Mouse (Mus musculus) MN1 (cell line): ENCODE data around the gene Fam221a.
"Not testable (repeated sequence)": the region's sequence is repeated elsewhere in the genome, so short reads cannot be mapped to it uniquely, and the experiment has no call there.

Experiments
- DNase-seq: peaks from one replicate; pipeline ENCODE4 v3.0.0-alpha.2; 2016; ENCODE audit warnings: low spot score

Fam221a gene

DNA sequence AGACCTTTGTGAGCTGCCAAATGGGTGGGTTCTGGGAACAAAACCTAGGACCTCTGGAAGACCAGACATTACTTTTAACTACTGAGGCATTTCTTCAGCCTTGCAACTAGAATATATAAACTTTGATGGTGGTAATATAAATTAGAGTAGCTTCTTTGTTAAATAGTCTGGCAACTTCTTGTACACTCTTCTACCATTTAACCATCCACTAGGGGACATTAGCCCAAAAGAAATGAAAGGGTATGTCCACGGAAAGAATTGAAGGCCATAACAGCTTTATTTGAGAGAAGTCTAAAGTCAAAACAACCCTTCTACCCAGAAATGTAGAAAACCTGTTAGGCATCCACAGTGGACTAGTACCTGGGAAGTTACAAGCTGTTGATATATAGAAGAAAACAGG lies 26.7 kb downstream of the Fam221a start:
- DNase-seq, result no peak

DNA sequence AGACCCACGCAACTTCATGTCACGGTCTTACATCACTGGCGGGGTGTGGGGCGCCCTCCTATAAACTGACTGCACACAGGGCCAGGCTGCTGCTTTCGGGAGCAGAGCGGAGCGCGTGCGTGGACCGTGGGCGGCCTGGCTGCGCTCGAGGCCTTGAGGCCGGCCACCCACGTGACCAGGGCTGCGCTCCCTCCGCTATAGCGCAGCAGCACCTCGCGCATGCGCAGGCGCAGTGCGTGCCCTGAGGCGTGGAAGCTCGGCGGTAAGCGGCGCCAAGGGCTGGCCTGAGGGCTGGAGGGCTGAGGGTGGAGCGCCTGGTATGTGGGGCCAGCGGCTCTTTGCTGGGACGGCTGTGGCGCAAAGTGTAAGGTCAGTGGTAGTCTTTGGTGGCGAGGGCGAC lies 27.8 kb downstream of the Fam221a start, which contains the start of gene Stk31:
TSS of gene Stk31 (plus strand) at position 289 of the 400 bp plus-strand sequence.
- no peak for DNase-seq

DNA sequence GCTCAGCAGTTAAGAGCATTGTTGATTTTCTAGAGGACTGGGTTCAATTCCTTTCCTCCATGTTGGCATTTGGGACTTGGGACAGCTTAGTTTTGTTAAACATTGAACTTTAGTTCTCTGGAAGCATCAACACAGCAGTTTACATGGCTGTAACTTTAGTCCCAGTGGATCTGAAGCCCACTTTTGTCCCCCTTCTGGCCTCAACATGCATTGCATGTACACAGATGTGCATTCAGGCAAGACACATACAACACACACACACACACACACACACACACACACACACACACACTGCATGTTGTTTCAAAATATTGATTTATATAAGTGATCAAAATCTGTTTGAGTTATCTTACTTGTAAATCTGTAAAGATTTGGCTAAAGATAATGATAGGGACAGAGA lies 29.9 kb downstream of the Fam221a start:
- DNase-seq, result no peak

DNA sequence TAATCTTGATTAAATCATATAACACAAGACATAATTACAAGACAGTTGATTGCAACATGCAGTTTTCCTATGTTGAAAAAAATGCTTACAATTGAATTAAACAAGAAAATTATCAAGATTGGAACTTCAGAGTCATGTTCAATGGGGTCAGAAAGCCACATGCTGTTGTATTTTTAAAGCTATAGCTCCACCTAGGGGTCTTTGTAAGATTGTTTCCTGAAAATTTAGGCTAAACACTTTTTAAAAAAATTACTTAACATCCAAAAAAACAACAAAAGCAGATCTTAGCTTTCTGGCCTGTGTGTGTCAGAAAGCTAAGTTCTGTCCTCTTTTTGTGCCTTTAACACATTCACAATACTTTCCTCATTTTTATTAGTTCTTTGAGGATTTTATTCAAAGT lies 30.8 kb downstream of the Fam221a start:
- peak; percentile 58 for DNase-seq

DNA sequence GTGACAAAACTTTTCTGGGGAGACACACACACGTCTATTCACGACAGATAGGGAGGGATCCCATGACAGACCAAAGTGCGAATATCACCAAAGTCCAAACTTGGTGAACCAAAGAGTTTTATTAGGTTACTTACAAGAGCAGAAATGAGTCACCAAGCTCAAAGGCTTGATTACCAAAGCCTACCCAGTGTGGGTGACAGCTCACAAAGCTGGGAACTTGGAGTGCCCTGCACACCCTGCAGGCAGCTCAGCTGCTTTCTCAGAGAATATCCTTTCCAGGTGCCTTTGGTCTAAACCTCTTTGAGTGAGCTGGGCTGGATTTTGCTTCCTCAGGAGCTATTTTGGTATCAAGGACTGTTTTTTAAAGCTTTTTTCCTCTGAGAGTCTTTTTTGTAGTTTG lies 43.3 kb downstream of the Fam221a start:
- no peak for DNase-seq

DNA sequence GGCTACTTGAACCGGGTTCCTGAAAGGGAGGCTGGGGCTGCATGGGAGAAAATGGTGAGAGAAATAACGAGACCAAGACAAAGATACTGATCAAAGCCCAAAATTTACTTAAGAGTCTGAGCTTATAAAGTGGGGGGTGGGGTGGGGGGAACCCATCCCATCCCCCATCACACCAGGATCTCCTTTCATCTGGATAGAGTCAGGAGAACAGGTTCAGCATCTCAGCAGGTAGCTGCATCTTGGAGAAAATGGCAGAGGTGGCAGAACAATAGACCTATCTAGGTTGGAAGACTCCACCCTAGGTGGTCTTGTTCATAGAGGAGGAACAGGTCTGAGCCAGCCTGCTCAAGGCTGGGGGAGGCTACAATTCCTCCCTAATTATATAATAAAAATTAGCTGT lies 45.4 kb downstream of the Fam221a start:
- DNase-seq, result not testable (repeated sequence)

DNA sequence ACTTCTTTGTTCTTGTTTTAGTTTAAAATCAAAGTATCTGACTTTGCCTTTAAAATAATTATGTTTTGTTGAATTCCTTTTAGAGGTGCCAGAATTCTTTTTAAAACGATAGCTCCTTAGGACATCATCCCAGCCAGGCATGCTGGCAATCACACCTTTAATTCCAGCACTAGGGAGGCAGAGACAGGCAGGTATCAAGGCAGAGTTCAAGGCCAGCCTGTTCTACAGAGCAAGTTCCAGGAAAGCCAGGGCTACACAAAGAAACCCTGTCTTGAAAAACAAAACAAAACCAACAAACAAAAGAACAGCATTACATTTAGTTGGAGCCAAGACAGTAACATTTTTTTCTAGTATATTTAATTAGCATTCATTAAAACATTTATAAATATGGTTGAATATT lies 48.4 kb downstream of the Fam221a start:
- no peak for DNase-seq

DNA sequence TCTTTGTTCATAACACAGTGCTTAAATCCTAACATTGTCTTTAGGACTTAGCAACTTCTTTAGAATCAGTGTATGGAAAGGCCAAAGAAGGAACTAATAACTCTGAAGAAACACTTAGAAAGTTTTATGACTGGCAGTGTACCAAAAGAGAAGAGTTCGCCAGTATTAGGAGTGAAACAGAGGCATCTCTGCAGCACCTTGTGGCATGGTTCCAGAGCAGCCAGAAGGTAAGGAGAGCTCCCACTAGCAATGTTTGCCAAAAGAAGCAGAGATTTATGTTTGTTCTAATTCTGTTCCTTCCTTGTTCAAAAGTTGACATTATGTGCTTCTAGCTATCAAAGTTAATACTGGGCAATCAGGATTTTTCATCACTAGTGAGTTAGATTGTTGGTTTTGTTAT lies 69.8 kb downstream of the Fam221a start:
- no peak for DNase-seq
